Mouse (Mus musculus) forebrain, postnatal 0 days (tissue): ENCODE measurements at regions not wholly inside any gene's neighbourhood (a gene's known extent, or its start where the extent isn't known, plus 50 kb on each side); places are given as distances from the start of the nearest gene placed in this dataset.

Source experiments
- ATAC-seq: fragments of 200-750 bp; cut with Nextera tagmentation; 2 replicates; pipeline ENCODE4 v1.8.0; 2017; ENCODE audit warnings: mild to moderate bottlenecking, moderate library complexity
- DNase-seq: peaks from one replicate; pipeline ENCODE4 v3.0.0-alpha.2; 2015
- H3K27ac ChIP-seq: fragments of 300-500 bp; sonication (generic); 2 replicates; pipeline ENCODE4 v1.5.1; 2014; ENCODE audit warnings: low read depth, mild to moderate bottlenecking, antibody characterized with exemption, low read length, moderate library complexity, mixed read lengths
- H3K27me3 ChIP-seq: fragments of 300-500 bp; sonication (generic); 2 replicates; pipeline ENCODE4 v1.6.1; 2014; ENCODE audit warnings: mild to moderate bottlenecking, low read length, mixed read lengths; ENCODE audit not compliant: insufficient read depth
- H3K36me3 ChIP-seq: fragments of 300-500 bp; sonication (generic); 2 replicates; pipeline ENCODE4 v1.6.1; 2014; ENCODE audit warnings: mild to moderate bottlenecking, moderate library complexity; ENCODE audit not compliant: insufficient read depth
- H3K4me1 ChIP-seq: fragments of 300-500 bp; sonication (generic); 2 replicates; pipeline ENCODE4 v1.6.1; 2014; ENCODE audit warnings: antibody characterized with exemption; ENCODE audit not compliant: insufficient read depth
- H3K4me2 ChIP-seq: fragments of 300-500 bp; sonication (generic); 2 replicates; pipeline ENCODE4 v1.6.1; 2014; ENCODE audit warnings: low read depth, mild to moderate bottlenecking, moderate library complexity
- H3K4me3 ChIP-seq: fragments of 300-500 bp; sonication (generic); 2 replicates; pipeline ENCODE4 v1.5.1; 2014; ENCODE audit warnings: low read depth, low read length, mixed read lengths
- H3K9ac ChIP-seq: fragments of 300-500 bp; sonication (generic); 2 replicates; pipeline ENCODE4 v1.6.1; 2014; ENCODE audit warnings: mild to moderate bottlenecking
- H3K9me3 ChIP-seq: fragments of 300-500 bp; sonication (generic); 2 replicates; pipeline ENCODE4 v1.6.1; 2016; ENCODE audit warnings: low read length
- CTCF ChIP-seq: sonication (generic); IDR thresholded peaks from 2 replicates; pipeline ENCODE4 v1.5.1; 2016; ENCODE audit warnings: antibody characterized with exemption, control low read depth, low read depth
- WGBS: fragments of 180-500 bp; shearing (Covaris S2); extraction: QIAGEN DNeasy Blood & Tissue Kit; methylation state at CpG from one replicate; pipeline ENCODE4 v1.1.7; 2014; 5-methylcytosine and 5-hydroxymethylcytosine counted together

GRCm38 (mm10) chr2:143419791-143420190 is 126.2 kb upstream of the Pcsk2 start:
- Histone ChIP-seq H3K4me2 (no peak overlapping the region), H3K27ac (no peak overlapping the region), H3K4me3 (no peak overlapping the region), H3K9me3 (no peaks in the 10 kb centered on the region), H3K36me3 (no peaks in the 10 kb centered on the region), H3K9ac (no peak overlapping the region), H3K27me3 (no peaks in the 10 kb centered on the region), H3K4me1 (no peaks in the 10 kb centered on the region)
- WGBS, result 95% methylated on average over 2 of the region's 2 CpGs
- no peak for DNase-seq
- ATAC-seq, result no peak
- no peak for TF ChIP-seq CTCF

DNA sequence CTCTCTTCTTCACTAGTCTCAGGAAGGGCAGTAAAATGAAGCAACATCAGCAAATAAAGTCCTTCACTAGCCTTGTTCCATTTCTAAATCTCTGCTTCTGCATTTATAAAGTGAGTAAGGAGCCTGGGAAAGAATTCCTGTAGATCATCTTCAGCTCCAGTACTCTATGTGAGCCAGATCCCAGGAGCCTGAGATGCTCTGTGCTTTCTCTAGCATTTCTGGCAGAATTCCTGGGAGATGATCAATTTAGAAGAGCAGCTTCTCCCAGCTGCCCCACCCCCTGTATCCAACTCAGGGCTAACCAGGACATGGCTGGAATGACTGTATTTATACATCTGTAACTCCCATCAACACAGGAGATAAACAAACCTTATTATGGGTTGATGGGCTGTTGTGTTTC is 95.3 kb upstream of the Pcsk2 start:
- no peaks in the 10 kb centered on the region for H3K36me3 ChIP-seq
- H3K4me2 ChIP-seq, result no peak overlapping the region
- no peaks in the 10 kb centered on the region for H3K27me3 ChIP-seq
- ATAC-seq, result no peak
- no peaks in the 10 kb centered on the region for H3K4me1 ChIP-seq
- no peak overlapping the region for H3K27ac ChIP-seq
- H3K4me3 ChIP-seq, result no peak overlapping the region
- H3K9ac ChIP-seq, result no peak overlapping the region
- TF ChIP-seq CTCF, result no peak
- no peaks in the 10 kb centered on the region for H3K9me3 ChIP-seq
- no peak for DNase-seq

- no peak overlapping the region for H3K9ac ChIP-seq
- no peak for TF ChIP-seq CTCF
- 38% methylated on average over 2 of the region's 2 CpGs for WGBS
- ATAC-seq (peak; percentile 23; the same call in 1 of the 2 replicates), DNase-seq (no peak)
- H3K36me3 ChIP-seq, result no peaks in the 10 kb centered on the region
- H3K4me3 ChIP-seq, result no peak overlapping the region
- H3K4me2 ChIP-seq, result no peak overlapping the region
- no peaks in the 10 kb centered on the region for H3K27me3 ChIP-seq
- H3K27ac ChIP-seq, result no peak overlapping the region
- no peaks in the 10 kb centered on the region for H3K9me3 ChIP-seq
- H3K4me1 ChIP-seq, result no peaks in the 10 kb centered on the region
Measured at GRCm38 (mm10) chr2:143451256-143451655, 94.7 kb upstream of the Pcsk2 start.

- H3K9me3 ChIP-seq, result no peaks in the 10 kb centered on the region
- H3K9ac ChIP-seq, result no peak overlapping the region
- H3K27ac ChIP-seq, result 0 out of 2 replicates have a peak overlapping the region, but pooled peaks have one; percentile 1
- H3K4me2 ChIP-seq, result no peak overlapping the region
- H3K4me3 ChIP-seq, result no peak overlapping the region
- no peak for TF ChIP-seq CTCF
- H3K27me3 ChIP-seq, result no peaks in the 10 kb centered on the region
- DNase-seq (no peak), ATAC-seq (no peak)
- H3K36me3 ChIP-seq, result no peaks in the 10 kb centered on the region
- H3K4me1 ChIP-seq, result no peaks in the 10 kb centered on the region
Measured at GRCm38 (mm10) chr2:143451661-143452060, 94.3 kb upstream of the Pcsk2 start.

- no peaks in the 10 kb centered on the region for H3K4me1 ChIP-seq
- no peaks in the 10 kb centered on the region for H3K27me3 ChIP-seq
- H3K36me3 ChIP-seq, result no peaks in the 10 kb centered on the region
- TF ChIP-seq CTCF, result no peak
- no peak overlapping the region for H3K4me3 ChIP-seq
- no peak overlapping the region for H3K9ac ChIP-seq
- H3K4me2 ChIP-seq, result no peak overlapping the region
- no peaks in the 10 kb centered on the region for H3K9me3 ChIP-seq
- 72% methylated on average over 5 of the region's 5 CpGs for WGBS
- no peak overlapping the region for H3K27ac ChIP-seq
- no peak for ATAC-seq
- no peak for DNase-seq
Measured at GRCm38 (mm10) chr2:143467936-143468335, 78.0 kb upstream of the Pcsk2 start.

DNA sequence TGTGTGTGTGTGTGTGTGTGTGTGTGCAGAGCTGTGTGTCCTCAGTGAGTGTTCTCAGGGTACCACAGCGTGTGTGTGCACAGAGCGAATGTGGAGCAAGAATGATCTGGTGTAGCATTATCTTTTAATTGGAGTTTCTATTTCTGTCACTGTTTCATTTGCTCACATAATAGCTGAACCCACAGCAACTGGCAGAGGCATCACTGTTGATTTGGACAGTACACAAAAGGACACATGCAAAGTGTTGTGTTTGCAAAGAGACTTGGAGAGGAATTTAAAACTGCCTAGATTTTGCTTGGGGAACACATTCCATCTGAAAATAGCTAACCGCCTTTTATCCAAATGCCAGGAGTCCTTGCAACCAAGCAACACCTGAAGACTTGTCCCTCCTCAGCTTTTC is 74.6 kb upstream of the Pcsk2 start:
- Histone ChIP-seq H3K4me3 (no peak overlapping the region), H3K4me2 (no peak overlapping the region), H3K36me3 (no peaks in the 10 kb centered on the region), H3K27me3 (no peaks in the 10 kb centered on the region), H3K4me1 (no peaks in the 10 kb centered on the region), H3K9me3 (no peaks in the 10 kb centered on the region), H3K9ac (no peak overlapping the region), H3K27ac (no peak overlapping the region)
- WGBS, result 57% methylated on average over 3 of the region's 3 CpGs
- no peak for TF ChIP-seq CTCF
- ATAC-seq (peak; percentile 64), DNase-seq (peak; percentile 18)

GRCm38 (mm10) chr2:143490830-143491229 is 55.1 kb upstream of the Pcsk2 start:
- TF ChIP-seq CTCF, result no peak
- Histone ChIP-seq H3K27ac (no peak overlapping the region), H3K4me3 (no peak overlapping the region), H3K4me2 (no peak overlapping the region), H3K9me3 (no peaks in the 10 kb centered on the region), H3K36me3 (no peaks in the 10 kb centered on the region), H3K9ac (no peak overlapping the region), H3K4me1 (no peaks in the 10 kb centered on the region), H3K27me3 (no peaks in the 10 kb centered on the region)
- ATAC-seq (no peak), DNase-seq (no peak)
- WGBS, result 28% methylated on average over 3 of the region's 3 CpGs
